Mouse (Mus musculus): Measurements from ENCODE around the gene Slc2a5. TPM values are rescaled to one million over a fixed set of nuclear protein-coding genes. Genes with fewer than 3 reads are reported as not detected.

Slc2a5 gene
- total RNA-seq, 2 experiments from 2014 or later = 3.8 to 5.7 TPM

- DNase-seq = no peak
These were observed 13.4 kb upstream of the Slc2a5 start for GRCm38 (mm10) chr4:150105671-150106070.

- no peak for DNase-seq
These were observed 12.4 kb upstream of the Slc2a5 start for GRCm38 (mm10) chr4:150106637-150107036.

GRCm38 (mm10) chr4:150109636-150110035 lies 9.4 kb upstream of the Slc2a5 start:
- no peak for DNase-seq

- DNase-seq = no peak
These were observed 8.7 kb upstream of the Slc2a5 start for GRCm38 (mm10) chr4:150110373-150110772.

- DNase-seq = peak; percentile 30 to 46
These were observed 6.2 kb upstream of the Slc2a5 start for GRCm38 (mm10) chr4:150112867-150113266.

- no peak for DNase-seq
These were observed 4.5 kb upstream of the Slc2a5 start for GRCm38 (mm10) chr4:150114505-150115061.

- no peak for DNase-seq
These were observed 1.8 kb upstream of the Slc2a5 start for GRCm38 (mm10) chr4:150117311-150117710.

- DNase-seq = no peak
These were observed 920 bp upstream of the Slc2a5 start for GRCm38 (mm10) chr4:150118163-150118562.

- DNase-seq = no peak
These were observed 557 bp downstream of the Slc2a5 start for GRCm38 (mm10) chr4:150119640-150120039.

GRCm38 (mm10) chr4:150120173-150120833 lies 1.2 kb downstream of the Slc2a5 start:
- no peak for DNase-seq

GRCm38 (mm10) chr4:150121430-150121829 lies 2.3 kb downstream of the Slc2a5 start:
- no peak for DNase-seq

- DNase-seq = no peak
These were observed 3.4 kb downstream of the Slc2a5 start for GRCm38 (mm10) chr4:150122476-150122875.

- no peak for DNase-seq
These were observed 7.3 kb downstream of the Slc2a5 start for GRCm38 (mm10) chr4:150126373-150126772.

- no peak for DNase-seq
These were observed 8.8 kb downstream of the Slc2a5 start for GRCm38 (mm10) chr4:150127894-150128293.

GRCm38 (mm10) chr4:150128571-150128970 lies 9.5 kb downstream of the Slc2a5 start:
- no peak for DNase-seq

GRCm38 (mm10) chr4:150130661-150131060 lies 11.6 kb downstream of the Slc2a5 start:
- no peak for DNase-seq

- no peak for DNase-seq
These were observed 13.7 kb downstream of the Slc2a5 start for GRCm38 (mm10) chr4:150132692-150133271.

GRCm38 (mm10) chr4:150135254-150135653 lies 16.2 kb downstream of the Slc2a5 start:
- no peak for DNase-seq

- DNase-seq = peak; percentile 59 to 65
These were observed 17.6 kb downstream of the Slc2a5 start for GRCm38 (mm10) chr4:150136693-150137092.

GRCm38 (mm10) chr4:150137368-150138083 lies 18.4 kb downstream of the Slc2a5 start:
- DNase-seq = no peak

GRCm38 (mm10) chr4:150138084-150138543 lies 19.0 kb downstream of the Slc2a5 start:
- DNase-seq = peak in 1 of 2 experiments; percentile 27

GRCm38 (mm10) chr4:150139090-150139489 lies 20.0 kb downstream of the Slc2a5 start:
- no peak for DNase-seq

- no peak for DNase-seq
These were observed 21.3 kb downstream of the Slc2a5 start for GRCm38 (mm10) chr4:150140346-150140745.

Measured in layer of hippocampus, postnatal 36 days (tissue).